Mouse (Mus musculus) liver, embryonic 14.5 days (tissue): ENCODE measurements at regions not wholly inside any gene's neighbourhood (a gene's known extent, or its start where the extent isn't known, plus 50 kb on each side); places are given as distances from the start of the nearest gene placed in this dataset.
"Not testable (repeated sequence)": the region's sequence is repeated elsewhere in the genome, so short reads cannot be mapped to it uniquely, and the experiment has no call there.

Experiments
- CTCF ChIP-seq: IDR thresholded peaks from 2 replicates; pipeline ENCODE4 v1.5.1; 2016; ENCODE audit warnings: antibody characterized with exemption, low read depth, control low read depth
- EP300 ChIP-seq: IDR thresholded peaks from 2 replicates; pipeline ENCODE4 v1.6.1; 2016; ENCODE audit warnings: antibody characterized with exemption, low read depth

- not testable (repeated sequence) for TF ChIP-seq CTCF, EP300
Measured at GRCm38 (mm10) chr12:32455231-32455630, 76.7 kb downstream of the Ccdc71l start.
